Mouse (Mus musculus): Measurements from ENCODE around the gene Slc2a5.
A peak's percentile ranks its signal among the peaks of the same experiment; 100 is the strongest.

The Slc2a5 gene

DNA sequence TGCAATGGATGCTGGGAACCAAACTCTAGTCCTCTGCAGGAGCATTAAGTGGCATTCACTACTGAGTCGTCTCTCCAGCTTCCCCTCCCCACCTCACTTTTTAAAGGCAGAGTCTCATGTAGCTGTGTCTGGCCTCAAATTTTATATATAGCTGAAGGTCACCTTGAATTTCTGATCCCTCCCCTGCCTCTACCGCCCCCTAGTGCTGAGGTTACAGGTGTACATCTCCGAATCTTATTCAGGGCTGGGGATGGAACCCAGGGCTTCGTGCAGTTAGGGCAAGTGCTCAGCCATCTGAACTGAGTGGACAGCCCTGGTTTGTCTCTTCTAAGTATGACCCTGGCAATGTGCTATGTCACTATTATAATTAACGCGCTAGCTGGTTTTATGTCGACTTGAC is 32.0 kb downstream of the Slc2a5 start:
- no peak for DNase-seq

DNA sequence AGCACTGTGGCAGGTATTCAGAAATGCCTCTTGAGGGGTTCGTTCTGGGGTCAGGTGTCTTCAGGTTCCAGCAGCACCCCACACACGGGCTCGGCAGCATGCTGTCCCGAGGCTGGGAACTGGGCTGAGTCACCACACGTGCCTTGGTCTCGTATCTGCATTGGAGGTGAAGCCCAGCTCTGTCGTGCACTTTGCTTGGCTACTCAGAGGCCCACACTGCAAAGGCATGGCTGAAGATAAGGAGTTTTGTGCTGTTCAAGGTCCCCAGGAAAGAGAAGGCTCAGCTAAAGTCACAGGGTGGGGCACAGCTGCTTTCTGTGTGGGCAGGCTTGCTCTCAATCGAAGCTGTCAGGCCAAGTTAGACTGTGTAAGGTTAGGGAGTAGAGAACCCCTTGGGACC is 33.4 kb downstream of the Slc2a5 start:
- DNase-seq: no peak

DNA sequence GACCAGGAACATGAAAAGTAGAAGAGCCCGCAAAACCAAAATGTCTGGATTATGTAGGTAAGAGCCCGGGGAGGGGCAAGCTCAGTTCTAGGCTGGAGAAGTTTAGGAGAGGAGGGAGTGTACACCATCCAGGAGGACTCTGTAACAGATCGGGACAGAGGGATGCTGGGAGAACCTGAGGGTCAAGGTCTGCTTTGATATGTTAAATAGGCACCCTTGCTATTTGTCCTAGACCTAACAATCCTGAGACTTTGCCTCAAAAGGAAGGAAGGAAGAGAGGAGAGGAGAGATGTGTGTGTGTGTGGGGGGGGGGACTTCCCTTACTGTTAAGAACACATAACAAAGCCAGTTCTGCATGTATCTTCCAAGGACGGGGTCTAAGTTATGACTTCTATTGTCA is 36.2 kb downstream of the Slc2a5 start:
- no peak for DNase-seq

DNA sequence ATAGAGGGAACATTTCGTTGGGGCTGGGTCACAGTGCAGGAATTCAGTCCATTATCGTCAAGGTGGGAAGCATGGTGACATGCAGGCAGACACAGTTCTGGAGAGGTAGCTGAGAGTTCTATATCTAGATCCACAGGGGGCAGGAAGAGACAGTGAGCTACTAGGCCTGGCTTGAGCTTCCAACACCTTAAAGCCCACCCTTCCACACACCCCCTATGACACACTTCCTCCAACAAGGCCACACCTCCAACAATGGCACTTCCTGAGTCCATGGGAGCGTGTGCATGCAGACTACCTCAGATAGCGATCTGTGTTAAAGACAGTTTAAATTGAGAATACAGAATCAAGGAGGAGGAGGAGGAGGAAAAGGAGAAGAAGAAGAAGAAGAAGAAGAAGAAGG is 36.6 kb downstream of the Slc2a5 start:
- DNase-seq: no peak

DNA sequence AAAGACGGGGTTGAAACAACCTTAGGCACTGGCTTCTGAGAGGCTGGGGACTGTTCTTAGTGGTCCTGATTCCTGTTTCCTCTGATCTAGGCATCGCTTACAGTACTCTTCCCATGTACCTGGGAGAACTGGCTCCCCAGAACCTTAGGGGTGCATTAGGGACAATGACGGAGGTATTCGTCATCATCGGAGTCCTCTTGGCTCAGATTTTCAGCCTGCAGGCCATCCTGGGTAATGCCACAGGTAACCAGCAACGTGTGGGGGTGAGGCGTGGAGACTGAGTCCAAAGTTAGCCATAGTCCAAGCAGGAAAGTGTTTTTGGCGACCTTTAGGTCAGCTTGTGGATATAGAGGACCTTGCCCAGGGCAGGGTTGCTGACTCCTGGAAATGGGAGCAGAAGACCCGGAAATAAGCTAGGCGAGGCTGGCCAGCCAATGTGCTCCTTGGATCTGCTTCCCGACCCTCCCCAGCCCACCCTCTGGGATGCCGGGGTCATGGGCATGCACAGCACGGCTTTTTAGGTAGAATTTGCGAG is 38.3 kb downstream of the Slc2a5 start:
- DNase-seq: no peak

DNA sequence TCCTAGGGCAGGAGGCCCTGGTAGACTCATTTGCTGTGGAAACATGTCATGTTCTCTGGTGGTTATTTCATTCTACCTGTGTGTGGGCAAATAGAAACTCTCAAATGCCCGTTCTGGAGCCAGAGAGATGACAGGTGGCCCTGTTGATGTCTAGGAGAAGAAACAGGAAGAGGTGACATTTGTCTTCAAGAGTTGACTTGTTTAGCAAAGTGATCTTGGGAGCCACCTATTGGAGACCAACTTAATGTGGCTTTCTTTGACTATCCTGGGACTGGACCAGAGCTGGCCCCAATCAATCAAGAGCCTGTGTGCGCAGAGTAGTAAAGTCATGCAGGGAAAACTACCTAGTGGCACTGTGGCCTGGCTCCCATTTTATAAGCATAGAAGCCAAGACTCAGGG is 40.4 kb downstream of the Slc2a5 start:
- DNase-seq: no peak

DNA sequence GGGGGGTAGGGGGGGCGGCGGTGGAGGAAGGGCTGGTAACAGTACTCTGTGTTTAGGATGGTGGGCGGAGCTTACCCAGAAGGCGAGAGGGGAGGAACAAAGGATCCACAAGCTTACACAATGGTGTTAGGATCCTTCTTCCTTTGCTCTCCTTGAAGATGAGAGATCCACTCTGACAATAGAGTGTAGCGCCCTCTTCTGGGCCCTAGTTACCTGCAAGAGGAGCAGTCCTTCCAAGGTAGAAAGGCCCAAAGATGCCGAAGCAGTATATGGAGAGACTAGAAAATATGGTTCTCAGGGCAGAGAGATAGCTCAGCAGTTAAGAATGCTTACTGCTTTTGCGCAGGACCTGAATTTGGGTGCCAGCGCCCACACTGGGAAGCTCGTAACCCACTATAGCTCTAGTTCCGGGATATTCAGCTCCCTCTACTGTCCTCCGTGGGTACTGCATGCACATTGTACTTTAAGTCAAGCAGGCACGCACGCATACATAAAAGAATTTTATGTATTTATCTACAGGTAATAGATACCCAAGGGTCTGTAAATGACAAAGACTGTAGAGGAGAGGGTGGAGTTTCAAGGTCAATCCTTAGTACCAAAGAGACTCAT is 43.6 kb downstream of the Slc2a5 start:
- no peak for DNase-seq

DNA sequence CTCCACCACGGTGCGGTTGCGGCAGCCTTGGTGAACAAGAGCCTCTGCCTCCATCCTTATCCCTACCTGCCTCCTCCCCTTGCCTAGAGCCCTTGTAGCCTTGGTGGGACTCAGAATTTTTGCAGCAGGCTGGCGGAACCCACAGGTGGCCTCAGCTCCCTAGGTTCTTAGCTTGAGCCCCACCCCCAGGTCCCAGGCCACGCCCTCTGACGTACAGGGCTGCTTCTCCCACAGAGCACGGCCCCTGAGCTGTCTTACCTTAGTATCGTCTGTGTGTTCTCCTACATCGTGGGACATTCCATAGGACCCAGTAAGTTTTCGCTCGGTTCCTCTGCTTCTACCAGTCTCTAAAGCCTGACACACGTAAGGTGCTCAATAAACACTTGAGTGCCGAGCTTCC is 45.8 kb downstream of the Slc2a5 start:
- no peak for DNase-seq

DNA sequence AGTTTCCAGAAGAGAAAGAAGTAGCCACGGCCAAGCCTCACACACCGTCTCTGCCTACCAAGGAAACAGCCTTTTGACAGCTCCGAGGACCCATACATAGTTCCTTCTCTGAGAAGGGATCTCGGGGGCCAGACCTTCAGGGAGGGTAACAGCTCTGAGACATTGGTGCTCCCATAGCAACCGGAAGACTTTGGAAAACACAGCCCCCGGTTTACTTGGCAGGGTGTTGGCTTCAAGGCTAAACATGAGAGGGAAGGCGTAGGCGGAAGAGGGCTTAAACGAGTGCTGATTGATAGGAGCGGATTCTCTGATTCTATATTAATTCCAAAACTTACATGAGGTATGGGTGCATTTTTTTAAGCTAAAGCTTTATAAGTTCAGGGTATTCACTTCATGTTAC is 49.3 kb downstream of the Slc2a5 start:
- DNase-seq: no peak

DNA sequence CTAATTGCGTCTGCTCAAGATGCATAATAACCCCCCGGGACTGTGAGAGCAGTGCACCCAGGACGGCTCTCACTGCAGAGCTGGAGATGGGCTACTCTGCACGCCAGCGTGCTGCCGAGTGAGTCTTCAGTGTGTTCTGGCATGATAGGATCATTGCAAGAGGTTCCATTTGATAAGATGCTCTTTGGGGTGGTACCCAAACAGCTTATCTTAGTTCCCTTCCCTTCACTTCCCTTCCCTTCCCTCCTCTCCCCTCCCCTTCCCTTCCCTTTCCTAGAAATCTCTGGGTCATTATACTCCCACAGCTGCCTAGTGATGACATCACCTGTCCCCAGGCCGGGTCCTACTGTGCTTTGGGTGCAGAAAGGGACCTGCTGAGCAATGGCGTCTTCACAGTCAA is 53.0 kb downstream of the Slc2a5 start:
- DNase-seq: no peak

DNA sequence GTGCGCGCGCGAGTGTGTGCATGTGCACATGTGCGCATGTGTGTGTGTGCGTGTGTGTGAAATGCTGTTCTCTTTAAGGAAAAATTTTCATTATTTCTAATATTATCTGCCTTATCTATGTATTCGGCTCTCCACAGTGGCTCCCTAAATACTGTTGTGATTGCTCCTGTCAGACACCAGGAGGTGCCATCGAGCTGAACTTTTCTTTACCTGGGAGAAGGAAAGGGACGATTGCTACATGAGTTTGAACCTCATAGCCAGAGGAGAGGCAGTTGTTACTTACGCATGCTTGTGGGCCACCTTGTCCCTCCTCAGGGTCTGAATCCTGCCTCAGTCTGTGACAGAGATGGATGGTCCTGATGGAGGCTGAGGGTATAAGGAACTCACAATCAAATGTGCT is 54.2 kb downstream of the Slc2a5 start:
- peak; percentile 39 for DNase-seq

DNA sequence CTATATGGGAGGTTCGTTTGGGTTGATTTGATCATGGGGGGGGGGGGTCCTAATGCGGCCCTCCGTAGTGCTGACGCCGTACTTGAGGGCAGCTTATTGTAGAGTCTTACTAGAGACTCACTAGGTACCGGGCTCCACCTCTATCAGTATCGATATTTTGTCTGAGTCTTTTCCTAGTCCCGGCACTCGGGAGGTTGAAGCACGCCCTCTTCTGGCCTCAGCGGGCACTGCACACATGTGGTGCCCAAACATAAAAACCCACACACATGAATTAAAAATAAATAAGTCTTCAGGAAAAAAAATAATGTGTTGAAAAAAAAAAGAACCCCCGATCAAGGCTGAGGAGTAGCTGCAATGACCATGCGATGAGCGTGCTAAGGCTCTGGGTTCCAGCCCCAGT is 54.9 kb downstream of the Slc2a5 start:
- no peak for DNase-seq

DNA sequence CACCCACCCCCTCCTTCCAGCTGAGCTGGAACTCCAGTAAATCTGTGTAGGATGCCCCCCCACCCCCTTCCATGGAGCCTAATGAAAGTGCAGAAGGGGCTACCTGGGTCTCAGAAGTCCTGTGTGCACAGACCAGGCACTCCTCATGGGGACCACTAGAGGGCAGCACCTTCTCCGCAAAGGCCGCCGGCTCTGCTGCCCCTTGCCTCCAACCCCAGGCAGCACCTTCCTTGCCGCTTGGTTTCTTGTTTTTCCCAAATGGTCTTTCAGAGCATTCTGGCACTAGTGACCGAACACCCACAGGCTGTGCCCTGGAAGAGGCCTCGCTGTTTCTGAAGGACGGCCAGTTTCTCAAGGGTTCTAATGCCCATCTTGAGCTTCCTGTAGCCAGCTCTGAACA is 57.5 kb downstream of the Slc2a5 start:
- DNase-seq: peak; percentile 30

DNA sequence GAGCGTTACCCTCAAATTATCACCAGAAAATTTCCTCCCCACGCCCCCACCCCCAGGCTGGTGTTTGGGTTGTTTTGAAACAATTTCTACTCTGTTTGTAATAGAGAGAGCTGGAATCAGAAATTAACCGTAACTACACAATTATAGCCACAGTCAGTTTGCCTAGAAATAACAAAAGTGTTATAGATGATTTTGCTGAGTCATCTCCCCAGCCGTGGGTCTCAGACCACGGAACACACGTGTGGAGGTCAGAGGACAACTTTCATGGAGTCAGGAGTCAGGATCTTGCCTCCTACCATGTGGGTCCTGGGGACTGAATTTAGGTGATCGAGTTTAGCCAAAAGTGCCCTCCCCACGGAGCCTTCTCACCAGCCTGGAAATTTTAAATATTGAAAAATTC is 58.0 kb downstream of the Slc2a5 start:
- no peak for DNase-seq

DNA sequence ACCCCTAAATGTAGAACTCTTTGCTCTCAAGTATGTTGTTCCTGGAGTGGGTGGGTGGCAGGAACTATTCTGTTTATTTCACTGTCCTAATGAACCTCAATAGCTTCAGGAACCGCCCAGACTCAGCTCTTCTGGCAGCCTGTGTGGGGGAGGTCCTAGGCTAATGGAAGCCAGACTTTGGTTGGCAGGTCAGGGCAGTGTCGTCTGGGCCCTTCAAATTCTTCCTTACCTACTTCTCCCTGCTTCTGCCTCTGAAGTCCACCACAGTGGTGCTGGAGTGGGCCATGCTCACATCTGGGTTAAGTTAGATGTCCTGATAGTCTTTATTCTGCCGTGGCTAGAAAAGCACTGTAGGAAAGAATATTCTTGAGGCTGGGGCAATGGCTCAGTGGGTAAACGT is 59.0 kb downstream of the Slc2a5 start:
- DNase-seq: no peak

DNA sequence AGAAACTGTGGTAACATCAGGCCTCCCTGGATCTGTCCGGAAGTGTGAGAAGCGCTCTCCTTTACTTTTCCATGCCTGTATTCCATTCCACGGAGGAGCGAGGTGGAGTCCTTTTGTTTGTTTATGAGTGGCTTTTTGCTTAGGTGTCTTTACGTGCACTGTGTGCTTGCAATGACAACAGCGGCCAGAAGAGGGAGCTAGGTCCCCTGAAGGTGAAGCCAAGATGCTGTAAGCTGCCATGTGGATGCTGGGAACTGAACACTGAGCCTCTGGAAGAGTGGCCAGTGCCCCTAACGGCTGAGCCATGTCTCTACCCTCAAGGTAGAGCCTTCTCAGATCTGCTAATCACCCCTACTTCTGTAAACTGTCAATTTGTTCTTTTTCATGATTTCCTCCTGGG is 62.2 kb downstream of the Slc2a5 start:
- DNase-seq: no peak

DNA sequence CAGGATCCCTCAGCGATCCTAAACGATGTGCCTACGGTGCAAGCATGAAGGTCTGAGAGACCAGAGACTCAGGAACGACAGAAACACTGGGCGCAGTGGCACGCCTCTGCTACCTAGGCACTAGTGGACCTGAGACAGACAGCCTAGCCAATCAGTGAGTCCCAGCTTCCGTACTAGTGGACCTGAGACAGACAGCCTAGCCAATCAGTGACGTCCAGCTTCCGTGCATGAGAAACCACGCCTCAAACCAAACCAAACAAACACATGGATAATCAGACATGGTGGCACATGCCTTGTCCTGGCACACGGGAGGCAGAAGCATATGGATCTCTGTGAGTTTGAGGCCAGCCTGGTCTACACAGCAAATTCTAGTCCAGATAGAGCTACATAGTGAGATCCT is 69.2 kb downstream of the Slc2a5 start:
- no peak for DNase-seq

DNA sequence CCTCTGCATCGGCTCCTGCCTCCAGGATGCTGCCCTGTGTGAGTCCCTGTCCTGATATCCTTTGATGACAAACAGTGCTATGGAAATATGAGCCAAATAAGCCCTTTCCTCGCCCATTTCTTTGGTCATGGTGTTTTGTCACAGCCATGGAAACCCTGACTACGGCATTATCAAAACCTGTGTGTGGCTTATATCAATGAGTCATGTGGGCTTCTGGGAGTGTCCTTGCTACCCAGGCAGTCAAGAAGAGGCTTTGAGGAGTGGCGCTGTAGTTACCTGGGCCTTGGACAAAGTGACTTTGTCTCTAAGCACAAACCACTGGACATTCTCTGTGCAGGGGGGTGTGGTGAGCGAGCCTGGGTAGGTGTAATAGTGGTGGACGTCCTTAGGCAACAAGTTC is 73.1 kb downstream of the Slc2a5 start:
- DNase-seq: no peak

Measured in cerebellum, adult 11 months (tissue).